Mouse (Mus musculus) cortical plate, adult 2 months (tissue): Measurements from ENCODE around the gene Tent2. TPM values are rescaled to one million over a fixed set of nuclear protein-coding genes. Genes with fewer than 3 reads are reported as not detected.
A peak's percentile ranks its signal among the peaks of the same experiment; 100 is the strongest.

Source experiments
- H3K27ac ChIP-seq: fragments of 200-500 bp; 2 replicates; pipeline ENCODE4 v1.5.1; 2012; ENCODE audit warnings: low read length, control low read depth, inconsistent platforms; ENCODE audit not compliant: insufficient read depth
- H3K4me1 ChIP-seq: fragments of 200-500 bp; 2 replicates; pipeline ENCODE4 v1.6.1; 2011; ENCODE audit warnings: low read length; ENCODE audit not compliant: control insufficient read depth, insufficient read depth
- H3K4me3 ChIP-seq: fragments of 200-500 bp; 2 replicates; pipeline ENCODE4 v1.5.1; 2011; ENCODE audit warnings: mild to moderate bottlenecking, low read length, control low read depth; ENCODE audit not compliant: insufficient read depth
- CTCF ChIP-seq: fragments of 200-500 bp; IDR thresholded peaks from 2 replicates; pipeline ENCODE4 v1.5.1; 2011; ENCODE audit warnings: mild to moderate bottlenecking, control low read depth, low read length; ENCODE audit not compliant: insufficient read depth; ENCODE audit errors: extremely low read depth
- POLR2A ChIP-seq: fragments of 200-500 bp; IDR thresholded peaks from 2 replicates; pipeline ENCODE4 v1.6.1; 2011; ENCODE audit warnings: mild to moderate bottlenecking, low read length, control low read depth; ENCODE audit not compliant: insufficient read depth; ENCODE audit errors: extremely low read depth
- polyA plus RNA-seq: library from polyadenylated mRNA; depleted of rRNA; stranded (reverse); fragments of >200 nt; gene quantifications from 2 replicates; pipeline ENCODE4 v1.2.3, GENCODE M21; 2012; rRNA removed

Gene Tent2
- 32.5 and 32.7 TPM in 2 replicates for polyA plus RNA-seq

GRCm38 (mm10) chr13:93191831-93192645 is at the start of gene Tent2:
Gene Tent2 (minus strand): TSS chr13:93192385.
- Histone ChIP-seq H3K4me3 (peak within 1 kb of the TSS; percentile 96), H3K27ac (peak within 1 kb of the TSS; percentile 88), H3K4me1 (peaks cover 6% of the 10 kb centered on the region)
- peak; percentile 87 for TF ChIP-seq POLR2A
- TF ChIP-seq CTCF = no peak

- Histone ChIP-seq H3K4me1 (no peaks in the 10 kb centered on the region), H3K27ac (no peak overlapping the region), H3K4me3 (no peak overlapping the region)
- TF ChIP-seq POLR2A = no peak
- no peak for TF ChIP-seq CTCF
Observed at GRCm38 (mm10) chr13:93241180-93241579, 49.0 kb upstream of the Tent2 start.

GRCm38 (mm10) chr13:93239561-93239960 is 47.4 kb upstream of the Tent2 start:
- no peak for TF ChIP-seq POLR2A
- TF ChIP-seq CTCF = no peak
- no peaks in the 10 kb centered on the region for H3K4me1 ChIP-seq
- no peak overlapping the region for H3K4me3 ChIP-seq
- no peak overlapping the region for H3K27ac ChIP-seq

- no peak overlapping the region for H3K4me3 ChIP-seq
- no peaks in the 10 kb centered on the region for H3K4me1 ChIP-seq
- TF ChIP-seq CTCF (no peak), POLR2A (no peak)
- no peak overlapping the region for H3K27ac ChIP-seq
Observed at GRCm38 (mm10) chr13:93239134-93239533, 46.9 kb upstream of the Tent2 start.

GRCm38 (mm10) chr13:93237677-93238398 is 45.7 kb upstream of the Tent2 start:
- Histone ChIP-seq H3K4me3 (no peak overlapping the region), H3K27ac (0 out of 2 replicates have a peak overlapping the region, but pooled peaks have one; percentile 50), H3K4me1 (no peaks in the 10 kb centered on the region)
- no peak for TF ChIP-seq POLR2A
- no peak for TF ChIP-seq CTCF

- Histone ChIP-seq H3K4me3 (no peak overlapping the region), H3K4me1 (no peaks in the 10 kb centered on the region), H3K27ac (no peak overlapping the region)
- TF ChIP-seq POLR2A (no peak), CTCF (no peak)
Observed at GRCm38 (mm10) chr13:93234267-93235039, 42.3 kb upstream of the Tent2 start.

- Histone ChIP-seq H3K4me1 (no peaks in the 10 kb centered on the region), H3K27ac (no peak overlapping the region), H3K4me3 (no peak overlapping the region)
- no peak for TF ChIP-seq CTCF
- TF ChIP-seq POLR2A = no peak
Observed at GRCm38 (mm10) chr13:93232335-93232734, 40.1 kb upstream of the Tent2 start.

- H3K27ac ChIP-seq = no peak overlapping the region
- no peak overlapping the region for H3K4me3 ChIP-seq
- TF ChIP-seq POLR2A = no peak
- no peak for TF ChIP-seq CTCF
- H3K4me1 ChIP-seq = no peaks in the 10 kb centered on the region
Observed at GRCm38 (mm10) chr13:93231016-93231415, 38.8 kb upstream of the Tent2 start.

GRCm38 (mm10) chr13:93211741-93212140 is 19.6 kb upstream of the Tent2 start:
- Histone ChIP-seq H3K4me1 (peaks cover 2% of the 10 kb centered on the region; the same call in 1 of the 2 replicates), H3K27ac (no peak overlapping the region), H3K4me3 (no peak overlapping the region)
- TF ChIP-seq CTCF (no peak), POLR2A (no peak)
